15 mouse cellular contexts compared by ENCODE assay signal in the genomic region with DNA sequence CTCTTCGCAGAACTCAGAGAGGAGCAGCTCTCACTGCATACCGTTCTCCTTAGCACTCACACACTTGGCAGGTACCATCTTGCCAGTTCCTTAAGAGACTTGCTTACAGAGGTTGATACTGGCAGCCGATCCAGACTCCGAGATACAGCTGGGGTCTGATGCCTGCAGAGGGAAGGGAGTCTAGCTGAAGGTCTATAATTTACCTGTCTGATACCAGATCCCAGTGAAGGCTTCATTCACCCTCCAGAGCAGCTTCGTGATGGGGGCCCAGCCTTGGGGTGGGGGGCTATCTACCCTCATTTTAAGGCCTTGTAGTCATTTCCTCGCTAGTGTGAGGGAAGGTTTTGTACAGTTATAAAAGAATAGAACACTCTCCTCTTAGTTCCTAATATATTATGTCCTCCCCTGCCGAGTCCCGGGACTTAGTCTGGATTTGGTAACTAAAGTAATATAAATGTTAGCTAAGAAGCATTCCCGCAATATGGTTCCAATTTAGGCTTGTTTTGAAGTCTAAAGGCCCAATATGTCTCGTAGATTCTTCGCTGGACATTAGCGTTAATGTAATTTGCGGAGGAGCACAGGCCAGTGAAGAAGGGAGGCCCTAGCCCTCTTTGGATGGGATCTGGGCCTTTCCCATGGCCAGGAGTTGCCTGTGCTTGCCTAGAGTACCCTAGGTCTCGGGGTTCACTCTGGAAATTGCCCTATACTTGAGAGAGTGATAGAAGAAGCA.
DNase-seq lines count a peak whose midpoint lies in the region; ATAC-seq lines count a peak whose summit lies in the region.
"Had no signal": no experiment of that assay in that cellular context is flagged by ENCODE, and none has a peak within 500 bp of the region (broad histone marks: within the 10 kb centered on the region; RNA-seq: fewer than 3 reads in every experiment).

No protein-coding gene starts in this region.

- H3K36me3 ChIP-seq in forebrain, embryonic 10.5 days (replicated peaks), result no peaks in the 10 kb centered on the region
- H3K36me3 ChIP-seq in forebrain, embryonic 15.5 days, result no peaks in the 10 kb centered on the region
- no peaks in the 10 kb centered on the region for H3K36me3 ChIP-seq in hindbrain, embryonic 14.5 days (replicated peaks; ENCODE audit: control insufficient read depth, insufficient read depth)
- no peaks in the 10 kb centered on the region for H3K36me3 ChIP-seq in hindbrain, embryonic 12.5 days
- no peaks in the 10 kb centered on the region for H3K36me3 ChIP-seq in embryonic facial prominence, embryonic 11.5 days (replicated peaks; ENCODE audit: control insufficient read depth, insufficient read depth, low read depth, low read length)
- H3K36me3 ChIP-seq in limb, embryonic 13.5 days, result no peaks in the 10 kb centered on the region
- H3K36me3 ChIP-seq: heart, embryonic 12.5 days; hindbrain, embryonic 15.5 days had no signal

- H3K27me3 ChIP-seq in forebrain, embryonic 10.5 days (ENCODE audit: poor library complexity, severe bottlenecking), result peaks cover 68% of the 10 kb centered on the region
- H3K27me3 ChIP-seq in forebrain, embryonic 15.5 days, result no peaks in the 10 kb centered on the region
- H3K27me3 ChIP-seq in hindbrain, embryonic 14.5 days (ENCODE audit: control insufficient read depth, insufficient read depth, low read length), result no peaks in the 10 kb centered on the region
- H3K27me3 ChIP-seq in hindbrain, embryonic 12.5 days, result peaks cover 9% of the 10 kb centered on the region
- no peaks in the 10 kb centered on the region; the same call in 1 of the 2 replicates for H3K27me3 ChIP-seq in embryonic facial prominence, embryonic 11.5 days (ENCODE audit: control insufficient read depth, insufficient read depth, low read length)
- H3K27me3 ChIP-seq in limb, embryonic 13.5 days, result peaks cover 47% of the 10 kb centered on the region
- H3K27me3 ChIP-seq: heart, embryonic 12.5 days; hindbrain, embryonic 15.5 days had no signal

- H3K4me1 ChIP-seq in forebrain, embryonic 10.5 days, result peaks cover 34% of the 10 kb centered on the region
- peaks cover 12% of the 10 kb centered on the region for H3K4me1 ChIP-seq in forebrain, embryonic 15.5 days
- H3K4me1 ChIP-seq in hindbrain, embryonic 14.5 days (replicated peaks; ENCODE audit: control insufficient read depth, insufficient read depth, low read length), result peaks cover 7% of the 10 kb centered on the region
- peaks cover 12% of the 10 kb centered on the region for H3K4me1 ChIP-seq in hindbrain, embryonic 12.5 days
- peaks cover 6% of the 10 kb centered on the region for H3K4me1 ChIP-seq in embryonic facial prominence, embryonic 11.5 days (ENCODE audit: control insufficient read depth, insufficient read depth, low read length)
- H3K4me1 ChIP-seq in limb, embryonic 13.5 days, result peaks cover 31% of the 10 kb centered on the region

- DNase-seq in forebrain, embryonic 10.5 days (ENCODE audit: extremely low spot score, low spot score), result no peak
- DNase-seq in hindbrain, embryonic 14.5 days (ENCODE audit: low spot score), result no peak
- DNase-seq in embryonic facial prominence, embryonic 11.5 days (ENCODE audit: low spot score), result peak; percentile 77
- no peak for DNase-seq in thymus, adult 18-20 months
- DNase-seq: kidney, adult 8-10 months; liver; lung, adult 2 months; thymus, postnatal 25 days had no signal

- no peaks in the 10 kb centered on the region; the same call in 1 of the 2 replicates for H3K9me3 ChIP-seq in forebrain, embryonic 10.5 days
- no peaks in the 10 kb centered on the region for H3K9me3 ChIP-seq in forebrain, embryonic 15.5 days
- no peaks in the 10 kb centered on the region for H3K9me3 ChIP-seq in hindbrain, embryonic 14.5 days (ENCODE audit: control insufficient read depth, low read length)
- H3K9me3 ChIP-seq in hindbrain, embryonic 12.5 days (replicated peaks), result peaks cover 4% of the 10 kb centered on the region; the same call in 1 of the 2 replicates
- no peaks in the 10 kb centered on the region; the same call in 1 of the 2 replicates for H3K9me3 ChIP-seq in embryonic facial prominence, embryonic 11.5 days (replicated peaks; ENCODE audit: control insufficient read depth, low read length)
- H3K9me3 ChIP-seq in limb, embryonic 13.5 days, result no peaks in the 10 kb centered on the region
- H3K9me3 ChIP-seq: hindbrain, embryonic 15.5 days had no signal

- H3K4me2 ChIP-seq in forebrain, embryonic 15.5 days (replicated peaks), result no peak overlapping the region
- H3K4me2 ChIP-seq in hindbrain, embryonic 14.5 days (replicated peaks), result no peak overlapping the region
- H3K4me2 ChIP-seq in hindbrain, embryonic 12.5 days (replicated peaks), result no peak overlapping the region; the same call in 1 of the 2 replicates
- no peak overlapping the region; the same call in 1 of the 2 replicates for H3K4me2 ChIP-seq in embryonic facial prominence, embryonic 11.5 days (ENCODE audit: low read depth, low read length)
- H3K4me2 ChIP-seq in limb, embryonic 13.5 days (replicated peaks), result peak overlapping the region; percentile 60

- WGBS in forebrain, embryonic 10.5 days, result 68% methylated on average over 14 of the region's 14 CpGs
- WGBS in forebrain, embryonic 15.5 days, result 83% methylated on average over 14 of the region's 14 CpGs
- 92% methylated on average over 14 of the region's 14 CpGs for WGBS in hindbrain, embryonic 14.5 days
- WGBS in hindbrain, embryonic 12.5 days, result 72% methylated on average over 14 of the region's 14 CpGs
- WGBS in embryonic facial prominence, embryonic 11.5 days, result 42% methylated on average over 14 of the region's 14 CpGs
- 21% methylated on average over 14 of the region's 14 CpGs for WGBS in limb, embryonic 13.5 days

- H3K4me3 ChIP-seq in forebrain, embryonic 10.5 days, result no peak overlapping the region
- no peak overlapping the region for H3K4me3 ChIP-seq in forebrain, embryonic 15.5 days
- no peak overlapping the region for H3K4me3 ChIP-seq in hindbrain, embryonic 14.5 days (replicated peaks; ENCODE audit: low read length)
- no peak overlapping the region for H3K4me3 ChIP-seq in hindbrain, embryonic 12.5 days
- H3K4me3 ChIP-seq in embryonic facial prominence, embryonic 11.5 days (ENCODE audit: low read depth, low read length), result no peak overlapping the region
- H3K4me3 ChIP-seq in limb, embryonic 13.5 days, result no peak overlapping the region

- H3K27ac ChIP-seq in forebrain, embryonic 10.5 days, result peak overlapping the region; percentile 26; the same call in 1 of the 2 replicates
- no peak overlapping the region for H3K27ac ChIP-seq in forebrain, embryonic 15.5 days (replicated peaks)
- H3K27ac ChIP-seq in hindbrain, embryonic 14.5 days, result no peak overlapping the region
- H3K27ac ChIP-seq in hindbrain, embryonic 12.5 days, result no peak overlapping the region
- H3K27ac ChIP-seq in embryonic facial prominence, embryonic 11.5 days (replicated peaks; ENCODE audit: low read depth, low read length), result 0 out of 2 replicates have a peak overlapping the region, but pooled peaks have one; percentile 11
- H3K27ac ChIP-seq in limb, embryonic 13.5 days, result no peak overlapping the region
- H3K27ac ChIP-seq: hindbrain, embryonic 15.5 days; macrophage had no signal

- no peak overlapping the region for H3K9ac ChIP-seq in forebrain, embryonic 15.5 days (replicated peaks)
- H3K9ac ChIP-seq in hindbrain, embryonic 14.5 days, result no peak overlapping the region
- H3K9ac ChIP-seq in hindbrain, embryonic 12.5 days, result no peak overlapping the region
- H3K9ac ChIP-seq in embryonic facial prominence, embryonic 11.5 days (replicated peaks; ENCODE audit: low read length), result no peak overlapping the region
- H3K9ac ChIP-seq in limb, embryonic 13.5 days, result peak overlapping the region; percentile 31; the same call in 1 of the 2 replicates
- H3K9ac ChIP-seq: hindbrain, embryonic 15.5 days had no signal

- ATAC-seq in forebrain, embryonic 15.5 days (replicated peaks), result no peak
- 0 out of 2 replicates have a peak, but pooled peaks have one; percentile 27 for ATAC-seq in hindbrain, embryonic 14.5 days (ENCODE audit: low FRiP score)
- no peak for ATAC-seq in hindbrain, embryonic 12.5 days (ENCODE audit: low FRiP score)
- ATAC-seq in embryonic facial prominence, embryonic 11.5 days (replicated peaks; ENCODE audit: insufficient number of reproducible peaks, low FRiP score, low TSS enrichment, low read depth), result peak; percentile 29; the same call in 1 of the 2 replicates
- ATAC-seq in limb, embryonic 13.5 days (ENCODE audit: low FRiP score, low read depth), result no peak
- no peak for ATAC-seq in CD4-positive, CD25-positive, alpha-beta regulatory T cell, adult 4 months

Comparison
In these comparisons a context has a peak if more than half of its experiments do, and no peak if none do; other contexts are left out.
1. H3K27ac ChIP-seq: peak in forebrain, embryonic 10.5 days (single experiment) and embryonic facial prominence, embryonic 11.5 days (single experiment); none in forebrain, embryonic 15.5 days (single experiment), hindbrain, embryonic 14.5 days (single experiment), hindbrain, embryonic 12.5 days (single experiment) and limb, embryonic 13.5 days (single experiment).
2. ATAC-seq: peak in hindbrain, embryonic 14.5 days (single experiment) and embryonic facial prominence, embryonic 11.5 days (single experiment); none in forebrain, embryonic 15.5 days (single experiment), hindbrain, embryonic 12.5 days (single experiment), limb, embryonic 13.5 days (single experiment) and CD4-positive, CD25-positive, alpha-beta regulatory T cell, adult 4 months (single experiment).